Mouse (Mus musculus) hindbrain, embryonic 16.5 days (tissue): ENCODE measurements around the gene Fhit. TPM values are rescaled to one million over a fixed set of nuclear protein-coding genes. Genes with fewer than 3 reads are reported as not detected.

Source experiments
- ATAC-seq: fragments of 200-750 bp; cut with Nextera tagmentation; 2 replicates; pipeline ENCODE4 v1.8.0; 2017; ENCODE audit warnings: moderate TSS enrichment, moderate library complexity
- H3K27ac ChIP-seq: fragments of 300-500 bp; sonication (generic); 2 replicates; pipeline ENCODE4 v1.5.1; 2014; ENCODE audit warnings: low read depth, mild to moderate bottlenecking, control low read depth, low read length, moderate library complexity
- H3K27me3 ChIP-seq: fragments of 300-500 bp; sonication (generic); replicated peaks from 2 replicates; pipeline ENCODE4 v1.6.1; 2014; ENCODE audit warnings: low read length; ENCODE audit not compliant: control insufficient read depth, insufficient read depth
- H3K36me3 ChIP-seq: fragments of 300-500 bp; sonication (generic); 2 replicates; pipeline ENCODE4 v1.6.1; 2014; ENCODE audit warnings: mild to moderate bottlenecking, low read length, moderate library complexity, mixed read lengths; ENCODE audit not compliant: control insufficient read depth, insufficient read depth
- H3K4me1 ChIP-seq: fragments of 300-500 bp; sonication (generic); 2 replicates; pipeline ENCODE4 v1.6.1; 2014; ENCODE audit warnings: low read depth, low read length; ENCODE audit not compliant: control insufficient read depth, insufficient read depth
- H3K4me2 ChIP-seq: fragments of 300-500 bp; sonication (generic); 2 replicates; pipeline ENCODE4 v1.6.1; 2014; ENCODE audit warnings: mild to moderate bottlenecking, low read length, control low read depth, moderate library complexity
- H3K4me3 ChIP-seq: fragments of 300-500 bp; sonication (generic); 2 replicates; pipeline ENCODE4 v1.5.1; 2014; ENCODE audit warnings: mild to moderate bottlenecking, low read length, control low read depth, moderate library complexity
- H3K9ac ChIP-seq: fragments of 300-500 bp; sonication (generic); 2 replicates; pipeline ENCODE4 v1.6.1; 2014; ENCODE audit warnings: low read depth, mild to moderate bottlenecking, control low read depth, low read length, moderate library complexity
- H3K9me3 ChIP-seq: fragments of 300-500 bp; sonication (generic); 2 replicates; pipeline ENCODE4 v1.6.1; 2014; ENCODE audit warnings: mild to moderate bottlenecking, low read length, moderate library complexity; ENCODE audit not compliant: control insufficient read depth
- WGBS: fragments of 180-500 bp; shearing (Covaris S2); extraction: QIAGEN DNeasy Blood & Tissue Kit; methylation state at CpG from one replicate; pipeline ENCODE4 v1.1.7; 2014; 5-methylcytosine and 5-hydroxymethylcytosine counted together
- polyA plus RNA-seq: library from polyadenylated mRNA; unstranded; fragments of >200 nt; fragmentation: Nextera tagmentation; extraction: Ambion mirVana; gene quantifications from 2 replicates; pipeline ENCODE4 v1.2.1, GENCODE M21; 2015

The Fhit gene
- polyA plus RNA-seq, 1 experiment from 2014 or later, result 8.5 TPM

GRCm38 (mm10) chr14:10046336-10047122 is 1115.3 kb downstream of the Fhit start:
- no peaks in the 10 kb centered on the region for H3K9me3 ChIP-seq
- WGBS, result 28% methylated on average over 7 of the region's 7 CpGs
- no peak overlapping the region for H3K9ac ChIP-seq
- no peaks in the 10 kb centered on the region for H3K4me1 ChIP-seq
- ATAC-seq, result no peak
- H3K4me2 ChIP-seq, result no peak overlapping the region
- no peaks in the 10 kb centered on the region for H3K27me3 ChIP-seq
- H3K4me3 ChIP-seq, result no peak overlapping the region
- H3K36me3 ChIP-seq, result no peaks in the 10 kb centered on the region
- no peak overlapping the region for H3K27ac ChIP-seq

- H3K9me3 ChIP-seq, result no peaks in the 10 kb centered on the region
- no peaks in the 10 kb centered on the region for H3K36me3 ChIP-seq
- WGBS, result 89% methylated on average over 6 of the region's 6 CpGs
- no peak overlapping the region for H3K4me2 ChIP-seq
- ATAC-seq, result no peak
- no peaks in the 10 kb centered on the region for H3K4me1 ChIP-seq
- no peak overlapping the region for H3K9ac ChIP-seq
- peaks cover 2% of the 10 kb centered on the region; the same call in 1 of the 2 replicates for H3K27me3 ChIP-seq
- no peak overlapping the region for H3K4me3 ChIP-seq
- H3K27ac ChIP-seq, result no peak overlapping the region
These were observed 1123.8 kb downstream of the Fhit start for GRCm38 (mm10) chr14:10038021-10038420.

- no peak for ATAC-seq
- no peaks in the 10 kb centered on the region for H3K4me1 ChIP-seq
- 70% methylated on average over 2 of the region's 2 CpGs for WGBS
- no peaks in the 10 kb centered on the region for H3K36me3 ChIP-seq
- no peaks in the 10 kb centered on the region for H3K9me3 ChIP-seq
- no peak overlapping the region for H3K4me3 ChIP-seq
- peaks cover 2% of the 10 kb centered on the region; the same call in 1 of the 2 replicates for H3K27me3 ChIP-seq
- no peak overlapping the region for H3K4me2 ChIP-seq
- H3K9ac ChIP-seq, result no peak overlapping the region
- H3K27ac ChIP-seq, result no peak overlapping the region
These were observed 1125.1 kb downstream of the Fhit start for GRCm38 (mm10) chr14:10036685-10037215.

- no peak for ATAC-seq
These were observed 1126.2 kb downstream of the Fhit start for GRCm38 (mm10) chr14:10035682-10036081.

GRCm38 (mm10) chr14:10035270-10035669 is 1126.6 kb downstream of the Fhit start:
- H3K9ac ChIP-seq, result no peak overlapping the region
- H3K27ac ChIP-seq, result no peak overlapping the region
- no peaks in the 10 kb centered on the region for H3K36me3 ChIP-seq
- no peak overlapping the region for H3K4me3 ChIP-seq
- ATAC-seq, result no peak
- WGBS, result 8% methylated on average over 2 of the region's 2 CpGs
- H3K4me2 ChIP-seq, result no peak overlapping the region
- no peaks in the 10 kb centered on the region for H3K4me1 ChIP-seq
- H3K27me3 ChIP-seq, result peaks cover 2% of the 10 kb centered on the region; the same call in 1 of the 2 replicates
- no peaks in the 10 kb centered on the region for H3K9me3 ChIP-seq

More at GRCm38 (mm10) chr14:10035682-10036081, 1126.2 kb downstream of the Fhit start:
- Histone ChIP-seq H3K27me3 (peaks cover 2% of the 10 kb centered on the region; the same call in 1 of the 2 replicates), H3K4me3 (no peak overlapping the region), H3K27ac (no peak overlapping the region), H3K9ac (no peak overlapping the region), H3K36me3 (no peaks in the 10 kb centered on the region), H3K4me1 (no peaks in the 10 kb centered on the region), H3K9me3 (no peaks in the 10 kb centered on the region), H3K4me2 (no peak overlapping the region)
- WGBS, result 13% methylated on average over 3 of the region's 3 CpGs

GRCm38 (mm10) chr14:10023382-10023781 is 1138.5 kb downstream of the Fhit start:
- no peak; the same call in 1 of the 2 replicates for ATAC-seq
- 84% methylated on average over 2 of the region's 2 CpGs for WGBS

GRCm38 (mm10) chr14:10022304-10022703 is 1139.5 kb downstream of the Fhit start:
- Histone ChIP-seq H3K4me3 (no peak overlapping the region), H3K27me3 (no peaks in the 10 kb centered on the region), H3K27ac (no peak overlapping the region), H3K36me3 (no peaks in the 10 kb centered on the region), H3K4me1 (no peaks in the 10 kb centered on the region), H3K4me2 (no peak overlapping the region), H3K9ac (no peak overlapping the region), H3K9me3 (no peaks in the 10 kb centered on the region)
- ATAC-seq, result peak; percentile 61; the same call in 1 of the 2 replicates
- WGBS, result 38% methylated on average over 2 of the region's 2 CpGs

More at GRCm38 (mm10) chr14:10023382-10023781, 1138.5 kb downstream of the Fhit start:
- Histone ChIP-seq H3K4me3 (no peak overlapping the region), H3K4me1 (no peaks in the 10 kb centered on the region), H3K36me3 (no peaks in the 10 kb centered on the region), H3K9ac (no peak overlapping the region), H3K4me2 (no peak overlapping the region), H3K9me3 (0 out of 2 replicates have a peak, but pooled peaks cover 3% of the 10 kb centered on the region), H3K27ac (0 out of 2 replicates have a peak overlapping the region, but pooled peaks have one; percentile 8), H3K27me3 (no peaks in the 10 kb centered on the region)

- no peak for ATAC-seq
- Histone ChIP-seq H3K4me3 (no peak overlapping the region), H3K36me3 (no peaks in the 10 kb centered on the region), H3K9ac (no peak overlapping the region), H3K27ac (no peak overlapping the region), H3K9me3 (no peaks in the 10 kb centered on the region), H3K4me2 (no peak overlapping the region), H3K4me1 (no peaks in the 10 kb centered on the region), H3K27me3 (no peaks in the 10 kb centered on the region)
- WGBS, result 88% methylated on average over 5 of the region's 5 CpGs
These were observed 1141.3 kb downstream of the Fhit start for GRCm38 (mm10) chr14:10020400-10021140.

GRCm38 (mm10) chr14:10013817-10014266 is 1148.0 kb downstream of the Fhit start:
- Histone ChIP-seq H3K36me3 (no peaks in the 10 kb centered on the region), H3K4me2 (no peak overlapping the region), H3K9me3 (no peaks in the 10 kb centered on the region), H3K9ac (no peak overlapping the region), H3K4me3 (no peak overlapping the region), H3K27ac (no peak overlapping the region), H3K4me1 (no peaks in the 10 kb centered on the region), H3K27me3 (no peaks in the 10 kb centered on the region)
- WGBS, result 89% methylated on average over 1 of the region's 1 CpGs
- ATAC-seq, result no peak
